Mouse (Mus musculus): ENCODE data around the gene Cdc26.

DNA sequence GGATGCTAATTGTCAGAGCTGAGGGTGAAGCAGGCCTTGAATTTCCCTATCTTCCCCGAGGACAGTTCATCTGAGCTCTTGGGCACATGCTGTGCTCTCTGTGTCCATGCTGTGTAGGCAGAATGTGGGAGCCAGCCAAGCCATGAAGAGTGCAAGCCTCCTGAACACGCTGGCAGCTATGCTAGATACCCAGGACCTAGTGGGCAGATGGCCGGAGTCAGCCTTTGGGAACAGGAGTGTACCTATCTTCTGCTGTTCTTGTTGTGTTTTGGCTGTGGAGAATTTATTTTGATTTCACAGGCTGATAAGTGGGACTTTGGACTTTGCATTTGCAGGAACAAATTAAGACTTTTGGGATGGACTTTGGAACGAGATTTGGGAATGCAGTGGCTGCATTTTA is 32.1 kb upstream of the Cdc26 start:
- TF ChIP-seq ZKSCAN1 (IDR thresholded peaks at IDR 0.05; ENCODE audit: low read depth, low read length) = no peak
- TF ChIP-seq EP300 (IDR thresholded peaks at IDR 0.05; ENCODE audit: low read depth in 1 of 2, low read length in 2 of 2) = no peak
- no peak for TF ChIP-seq KAT2A (conservative IDR thresholded peaks at IDR 0.05; ENCODE audit: low read depth, low read length)
- no peak for TF ChIP-seq CTCF (IDR thresholded peaks at IDR 0.05 in 2 of 3, conservative IDR thresholded peaks at IDR 0.05 in 1 of 3; ENCODE audit: control insufficient read depth in 1 of 3, insufficient read depth in 1 of 3, low read depth in 2 of 3, low read length in 3 of 3, poor library complexity in 1 of 3, severe bottlenecking in 1 of 3)
- no peak for TF ChIP-seq USF1 (IDR thresholded peaks at IDR 0.05; ENCODE audit: low read depth, low read length)
- TF ChIP-seq ELF1 (IDR thresholded peaks at IDR 0.05; ENCODE audit: low read depth, low read length) = no peak
- no peak for TF ChIP-seq POLR2AphosphoS2 (IDR thresholded peaks at IDR 0.05; ENCODE audit: low read length)
